Mouse (Mus musculus) megakaryocyte-erythroid progenitor cell, adult 5 weeks (primary cell): Measurements from ENCODE around the gene Anxa4. TPM values are rescaled to one million over a fixed set of nuclear protein-coding genes. Genes with fewer than 3 reads are reported as not detected.

Source experiments
- polyA plus RNA-seq: library from polyadenylated mRNA; stranded (reverse); fragments of >175 nt; gene quantifications from 2 replicates; pipeline ENCODE4 v1.2.3, GENCODE M21; 2012

Anxa4 gene
- polyA plus RNA-seq: 6.8 and 12.2 TPM in 2 replicates

GRCm38 (mm10) chr6:86793021-86793815, at the start of gene Anxa4:
TSS of gene Anxa4 (minus strand) at chr6:86793584.

GRCm38 (mm10) chr6:86733183-86733876, 60.1 kb downstream of the Anxa4 start, which contains the start of gene Gmcl1:
TSS of gene Gmcl1 (minus strand) at chr6:86733383.

Other genes with a start within 250 kb of the Anxa4 start
- gene Asprv1, start 165.4 kb downstream of the Anxa4 start, polyA plus RNA-seq: 0.13 and 1.1 TPM in 2 replicates
- 18.2 and 24.0 TPM in 2 replicates for gene Mxd1, start 124.4 kb downstream of the Anxa4 start, polyA plus RNA-seq
- 174 and 190 TPM in 2 replicates for gene Snrnp27, start 109.1 kb downstream of the Anxa4 start, polyA plus RNA-seq
- gene Gmcl1, start 60.2 kb downstream of the Anxa4 start, polyA plus RNA-seq: 25.4 and 25.9 TPM in 2 replicates
- 11.8 and 14.0 TPM in 2 replicates for gene Aak1, start 55.9 kb upstream of the Anxa4 start, polyA plus RNA-seq
- gene Nfu1, start 215.7 kb upstream of the Anxa4 start, polyA plus RNA-seq: 94.9 and 133 TPM in 2 replicates
- 13.1 and 13.7 TPM in 2 replicates for gene Gfpt1, start 249.3 kb upstream of the Anxa4 start, polyA plus RNA-seq